Mouse (Mus musculus) 416B (cell line): ENCODE results near the gene Abca5.
A peak's percentile ranks its signal among the peaks of the same experiment; 100 is the strongest.

Source experiments
- DNase-seq: peaks from one replicate; pipeline ENCODE4 v3.0.0; 2011; ENCODE audit warnings: low read depth

Abca5 gene

GRCm38 (mm10) chr11:110303411-110303810 lies 34.1 kb downstream of the Abca5 start:
- DNase-seq = no peak

- no peak for DNase-seq
Measured at GRCm38 (mm10) chr11:110297917-110298533, 39.5 kb downstream of the Abca5 start.

- no peak for DNase-seq
Measured at GRCm38 (mm10) chr11:110290586-110290985, 46.9 kb downstream of the Abca5 start.

GRCm38 (mm10) chr11:110288423-110288822 lies 49.1 kb downstream of the Abca5 start:
- no peak for DNase-seq

- DNase-seq = no peak
Measured at GRCm38 (mm10) chr11:110287694-110288093, 49.8 kb downstream of the Abca5 start.

- DNase-seq = no peak
Measured at GRCm38 (mm10) chr11:110286331-110286730, 51.2 kb downstream of the Abca5 start.

GRCm38 (mm10) chr11:110284849-110285248 lies 52.7 kb downstream of the Abca5 start:
- DNase-seq = no peak

- DNase-seq = peak; percentile 28
Measured at GRCm38 (mm10) chr11:110284185-110284787, 53.2 kb downstream of the Abca5 start.

- DNase-seq = peak; percentile 79
Measured at GRCm38 (mm10) chr11:110274794-110275193, 62.7 kb downstream of the Abca5 start.

- DNase-seq = peak; percentile 81
Measured at GRCm38 (mm10) chr11:110271745-110272144, 65.8 kb downstream of the Abca5 start.

- peak; percentile 86 for DNase-seq
Measured at GRCm38 (mm10) chr11:110268244-110268844, 69.2 kb downstream of the Abca5 start.

GRCm38 (mm10) chr11:110267232-110267631 lies 70.3 kb downstream of the Abca5 start:
- no peak for DNase-seq

- DNase-seq = no peak
Measured at GRCm38 (mm10) chr11:110266757-110267156, 70.8 kb downstream of the Abca5 start.

GRCm38 (mm10) chr11:110261867-110262266 lies 75.6 kb downstream of the Abca5 start:
- DNase-seq = no peak

GRCm38 (mm10) chr11:110257911-110258310 lies 79.6 kb downstream of the Abca5 start:
- DNase-seq = no peak

GRCm38 (mm10) chr11:110257061-110257460 lies 80.5 kb downstream of the Abca5 start:
- DNase-seq = no peak

- no peak for DNase-seq
Measured at GRCm38 (mm10) chr11:110252256-110252655, 85.3 kb downstream of the Abca5 start.

GRCm38 (mm10) chr11:110251534-110251933 lies 86.0 kb downstream of the Abca5 start, which contains the start of gene Abca6:
Gene Abca6 (minus strand): TSS chr11:110251776.
- no peak for DNase-seq

GRCm38 (mm10) chr11:110244730-110245129 lies 92.8 kb downstream of the Abca5 start:
- DNase-seq = no peak

- DNase-seq = no peak
Measured at GRCm38 (mm10) chr11:110237466-110237865, 100.0 kb downstream of the Abca5 start.

- DNase-seq = no peak
Measured at GRCm38 (mm10) chr11:110232975-110233374, 104.5 kb downstream of the Abca5 start.
